Mouse (Mus musculus) A20 (cell line): ENCODE data around the gene Gngt2.
"Not testable (repeated sequence)": the region's sequence is repeated elsewhere in the genome, so short reads cannot be mapped to it uniquely, and the experiment has no call there.

Source experiments
- DNase-seq: peaks from one replicate; pipeline ENCODE4 v3.0.0-alpha.2; 2011; ENCODE audit warnings: low read depth, low spot score

The Gngt2 gene

GRCm38 (mm10) chr11:95840694-95841497, 3.9 kb downstream of the Gngt2 start:
- peak; percentile 54 for DNase-seq

DNA sequence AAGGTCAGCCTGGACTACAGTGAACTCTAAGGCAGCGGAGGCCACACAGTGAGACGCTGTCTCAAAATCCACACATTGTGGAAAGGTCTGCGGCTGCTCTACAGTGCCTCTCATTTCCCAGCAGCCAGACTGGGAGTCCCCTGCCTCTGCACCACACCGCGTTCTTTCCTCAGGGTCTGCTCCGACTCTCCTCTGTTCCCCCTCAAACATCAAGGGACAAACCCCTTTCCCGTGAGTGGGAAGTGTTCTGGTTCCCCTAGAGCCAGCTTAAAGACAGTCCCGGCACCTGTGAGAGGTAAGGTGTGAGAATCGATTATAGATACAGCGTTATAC, 4.4 kb downstream of the Gngt2 start:
- peak; percentile 51 for DNase-seq

DNA sequence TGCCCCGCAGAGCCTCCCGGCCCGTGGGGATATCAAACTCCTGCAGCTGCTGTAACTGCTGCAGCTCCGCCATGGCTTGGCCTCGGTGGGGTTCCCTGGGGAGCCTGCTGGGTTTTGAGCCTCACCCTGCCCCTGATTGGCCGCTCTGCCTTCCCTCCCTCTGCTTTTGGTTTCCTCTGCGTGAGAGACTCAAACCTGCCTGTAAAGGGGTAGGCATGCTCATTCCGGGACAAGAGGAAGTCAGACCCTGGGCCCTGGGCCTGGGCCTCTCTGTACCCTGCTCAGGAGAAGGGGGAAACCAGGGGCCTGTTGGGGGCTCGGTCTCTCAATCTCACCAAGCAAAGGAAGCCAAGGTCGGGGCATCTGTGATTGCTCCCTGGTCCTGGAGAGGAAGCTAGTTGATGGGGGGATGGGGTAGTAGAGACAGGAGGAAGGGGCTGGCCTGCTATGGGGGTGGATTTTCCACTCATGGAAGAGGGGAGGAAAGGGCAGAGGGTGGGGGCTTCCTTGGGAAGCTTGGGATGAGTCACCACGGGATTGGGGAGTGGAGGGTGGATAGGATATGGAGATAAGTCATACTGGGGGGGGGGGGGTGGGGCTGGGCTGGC, 5.2 kb downstream of the Gngt2 start, which contains the start of gene Abi3:
TSS of gene Abi3 (minus strand) at position 403 of the 608 bp plus-strand sequence.
- peak; percentile 92 for DNase-seq

GRCm38 (mm10) chr11:95842953-95843352, 5.9 kb downstream of the Gngt2 start:
- no peak for DNase-seq

- DNase-seq, result no peak
Observed at GRCm38 (mm10) chr11:95843421-95843950, 6.5 kb downstream of the Gngt2 start.

DNA sequence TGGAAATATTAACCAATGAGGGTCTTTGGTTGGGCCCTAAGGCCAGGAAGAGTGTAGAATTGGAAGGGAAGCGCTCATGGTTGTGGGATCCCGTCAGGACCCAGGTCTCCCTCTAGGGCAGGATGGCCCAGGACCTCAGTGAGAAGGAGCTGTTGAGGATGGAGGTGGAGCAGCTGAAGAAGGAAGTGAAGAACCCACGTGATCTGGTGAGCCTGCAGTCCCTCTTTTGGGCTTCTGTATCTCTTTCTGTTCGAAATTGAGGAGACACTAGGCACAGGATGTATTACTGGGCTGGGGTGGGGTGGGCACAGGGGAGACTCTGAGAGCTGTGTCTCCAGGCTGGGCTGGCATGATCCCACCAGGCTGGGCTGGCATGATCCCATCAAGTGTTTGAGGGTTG, 7.9 kb downstream of the Gngt2 start:
- DNase-seq, result no peak

GRCm38 (mm10) chr11:95850898-95851297, 13.9 kb downstream of the Gngt2 start:
- no peak for DNase-seq

DNA sequence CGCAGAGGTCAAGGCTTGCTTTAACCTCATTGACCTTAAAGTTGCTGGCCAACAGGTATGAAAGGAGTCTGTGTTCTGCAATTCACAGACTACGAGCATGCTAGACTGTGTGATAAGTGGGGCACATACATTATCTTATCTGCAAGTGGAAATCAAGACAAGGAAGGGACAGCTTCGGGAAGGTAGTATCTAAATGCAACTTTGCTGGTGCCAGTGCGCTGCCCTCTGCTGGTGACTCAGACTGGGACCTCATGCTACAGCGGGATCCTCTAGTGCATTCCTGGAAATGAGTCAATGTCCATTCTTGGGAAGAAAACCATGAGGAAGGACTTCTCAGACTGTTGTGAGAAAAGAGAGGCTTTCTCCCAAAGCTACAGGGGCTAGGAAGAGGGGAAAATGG, 16.7 kb downstream of the Gngt2 start:
- DNase-seq, result peak; percentile 57

DNA sequence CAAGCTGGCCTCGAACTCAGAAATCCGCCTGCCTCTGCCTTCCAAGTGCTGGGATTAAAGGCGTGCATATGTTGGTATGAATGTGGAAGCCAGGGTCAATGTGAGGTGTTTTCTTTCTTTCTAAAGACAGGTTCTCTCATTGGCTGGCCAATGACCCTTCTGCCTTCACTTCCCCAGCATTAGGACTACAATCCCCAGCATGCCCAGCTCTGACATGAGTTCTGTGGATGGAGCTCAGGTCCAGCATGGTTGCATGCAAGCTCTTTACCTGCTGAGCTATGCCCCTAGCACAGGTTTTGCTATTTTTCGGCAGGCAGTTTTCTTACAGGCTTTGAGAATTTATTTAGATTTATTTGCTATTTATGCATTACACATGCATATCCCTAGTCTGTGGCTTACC, 20.3 kb downstream of the Gngt2 start:
- DNase-seq, result no peak

GRCm38 (mm10) chr11:95857716-95858527, 20.9 kb downstream of the Gngt2 start:
- no peak for DNase-seq

DNA sequence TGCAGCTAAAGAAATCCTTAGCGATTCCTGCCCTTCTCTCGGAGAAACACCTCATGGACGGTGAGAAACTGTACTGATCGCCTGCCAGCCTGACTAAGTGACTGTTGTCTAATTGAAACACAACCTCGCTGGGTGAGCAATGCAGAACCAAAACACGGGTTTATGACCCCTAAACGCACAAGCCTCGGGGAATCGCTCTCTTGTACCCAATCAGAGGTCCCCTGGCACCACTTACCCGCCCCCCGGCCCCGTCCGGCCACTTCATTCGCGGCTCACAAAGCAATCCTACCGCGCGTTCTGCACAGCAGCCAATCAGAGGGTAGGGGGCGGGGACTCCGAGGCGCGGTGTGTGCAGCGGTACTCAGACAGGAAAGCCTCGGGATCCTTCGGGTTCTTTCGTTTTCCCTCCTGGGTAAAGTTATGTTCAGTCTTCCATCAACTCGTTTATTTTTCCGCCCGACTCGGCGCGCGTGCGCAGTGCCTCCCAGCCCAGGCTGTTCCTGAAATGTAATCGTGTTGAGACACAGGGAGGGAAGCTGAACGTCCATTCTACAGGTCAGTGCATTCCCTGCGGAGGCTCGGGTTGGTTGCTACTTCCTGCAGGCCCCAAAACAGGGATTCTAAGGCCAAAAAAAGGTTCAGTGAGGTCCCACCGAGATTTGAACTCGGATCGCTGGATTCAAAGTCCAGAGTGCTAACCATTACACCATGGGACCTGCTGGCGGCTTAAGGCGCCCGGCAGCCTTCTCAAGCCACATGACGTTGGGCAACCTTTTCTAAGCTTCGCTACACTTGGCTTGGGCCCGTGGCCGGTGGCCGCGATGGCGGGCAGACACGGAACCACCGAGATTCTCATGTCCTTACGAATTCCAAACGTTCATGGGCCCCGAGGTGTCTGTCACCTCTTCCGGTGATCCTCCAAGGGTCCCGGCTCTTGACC, 21.8 kb downstream of the Gngt2 start:
- DNase-seq, result peak; percentile 98

DNA sequence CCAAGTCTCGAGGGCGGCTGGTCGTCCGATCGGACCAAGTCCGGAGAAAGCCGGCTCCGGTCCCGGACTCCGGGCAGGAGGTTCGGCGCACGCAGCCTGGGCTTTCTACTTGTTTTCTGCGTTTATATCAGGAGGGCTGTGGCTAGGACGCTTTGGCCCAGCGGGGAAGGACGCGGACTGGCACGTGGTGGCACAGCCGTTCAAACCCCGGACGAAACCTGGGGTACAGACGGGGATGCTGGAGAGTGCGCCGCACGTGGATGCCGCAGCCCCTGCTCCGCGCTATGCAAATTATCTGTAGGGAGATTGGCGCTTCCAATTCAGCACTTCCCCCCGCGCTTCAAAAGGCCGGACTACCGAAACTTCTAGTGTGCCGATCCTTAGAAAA, 22.4 kb downstream of the Gngt2 start:
- DNase-seq, result peak; percentile 92

- peak; percentile 51 for DNase-seq
Observed at GRCm38 (mm10) chr11:95860071-95860490, 23.1 kb downstream of the Gngt2 start.

- DNase-seq, result no peak
Observed at GRCm38 (mm10) chr11:95861397-95861796, 24.4 kb downstream of the Gngt2 start.

GRCm38 (mm10) chr11:95869442-95869841, 32.4 kb downstream of the Gngt2 start:
- no peak for DNase-seq

GRCm38 (mm10) chr11:95869918-95870470, 33.0 kb downstream of the Gngt2 start:
- peak; percentile 28 for DNase-seq

DNA sequence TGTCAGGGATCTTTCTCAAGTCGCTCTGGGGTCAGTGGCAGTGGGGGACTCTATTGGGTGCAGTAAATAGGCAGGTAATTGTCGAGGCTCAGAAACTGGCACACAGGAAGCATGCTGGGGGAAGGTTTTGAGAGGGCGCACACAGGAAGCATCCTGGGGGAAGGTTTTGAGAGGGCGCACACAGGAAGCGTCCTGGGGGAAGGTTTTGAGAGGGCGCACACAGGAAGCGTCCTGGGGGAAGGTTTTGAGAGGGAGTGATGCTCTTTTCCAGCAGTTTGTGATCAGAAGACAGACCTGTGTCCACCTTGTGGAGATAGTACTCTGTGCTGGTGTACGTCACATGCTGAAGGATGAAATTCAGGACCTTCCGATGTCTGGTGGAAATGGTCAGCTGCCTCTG, 38.8 kb downstream of the Gngt2 start:
- DNase-seq, result peak; percentile 17

- peak; percentile 65 for DNase-seq
Observed at GRCm38 (mm10) chr11:95876296-95876695, 39.3 kb downstream of the Gngt2 start.

GRCm38 (mm10) chr11:95879861-95880260, 42.8 kb downstream of the Gngt2 start:
- DNase-seq, result not testable (repeated sequence)

DNA sequence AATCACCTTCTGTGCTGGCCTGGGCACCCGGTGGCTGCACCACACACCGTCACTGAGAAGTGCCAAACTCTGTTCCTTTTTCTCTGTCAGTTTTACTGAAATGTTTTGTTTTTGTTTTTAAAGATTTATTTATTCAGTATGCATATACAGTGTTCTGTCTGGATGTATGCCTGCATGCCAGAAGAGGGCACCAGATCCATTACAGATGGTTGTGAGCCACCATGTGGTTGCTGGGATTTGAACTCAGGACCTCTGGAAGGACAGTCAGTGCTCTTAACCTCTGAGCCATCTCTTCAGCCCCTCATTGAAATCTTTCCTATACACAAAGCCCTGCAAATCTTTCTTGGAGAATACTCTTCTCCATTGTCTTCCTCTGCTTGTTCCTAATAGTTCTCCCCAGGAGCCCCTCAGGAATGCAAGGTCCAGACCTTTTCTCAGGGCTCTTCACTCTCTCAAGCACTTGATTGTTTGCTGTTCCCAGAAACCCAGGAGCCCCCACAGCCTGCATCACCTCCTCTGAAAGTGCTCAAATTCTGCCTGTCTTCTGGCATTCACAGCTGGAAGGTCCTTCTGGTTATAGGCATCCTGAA, 53.5 kb downstream of the Gngt2 start:
- no peak for DNase-seq
